Mouse (Mus musculus) spleen, adult 2 months (tissue): ENCODE results near the gene Gstm2. TPM values are rescaled to one million over a fixed set of nuclear protein-coding genes. Genes with fewer than 3 reads are reported as not detected.
"Not testable (repeated sequence)": the region's sequence is repeated elsewhere in the genome, so short reads cannot be mapped to it uniquely, and the experiment has no call there.

Source experiments
- DNase-seq, 2 experiments: peaks; one replicate each; pipeline versions ENCODE4 v3.0.0 to v3.0.0-alpha.2; 2012 to 2021; ENCODE audit warnings: low spot score in 2 of 2, low read depth in 1 of 2
- H3K27ac ChIP-seq: fragments of 200-500 bp; 2 replicates; pipeline ENCODE4 v1.5.1; 2012; ENCODE audit warnings: low read length, inconsistent platforms; ENCODE audit not compliant: insufficient read depth
- H3K27me3 ChIP-seq: fragments of 200-500 bp; 2 replicates; pipeline ENCODE4 v1.6.1; 2012; ENCODE audit warnings: mild to moderate bottlenecking, moderate library complexity, low read length, inconsistent platforms; ENCODE audit not compliant: control insufficient read depth, insufficient read depth
- H3K36me3 ChIP-seq: fragments of 200-500 bp; 2 replicates; pipeline ENCODE4 v1.6.1; 2012; ENCODE audit warnings: mild to moderate bottlenecking, low read length, inconsistent platforms; ENCODE audit not compliant: control insufficient read depth, insufficient read depth
- H3K4me1 ChIP-seq: fragments of 200-500 bp; 2 replicates; pipeline ENCODE4 v1.6.1; 2011; ENCODE audit warnings: inconsistent platforms; ENCODE audit not compliant: control insufficient read depth, insufficient read depth, insufficient read length
- H3K4me3 ChIP-seq: fragments of 200-500 bp; 2 replicates; pipeline ENCODE4 v1.5.1; 2011; ENCODE audit warnings: mild to moderate bottlenecking, inconsistent platforms; ENCODE audit not compliant: insufficient read depth, insufficient read length; ENCODE audit errors: extremely low read depth
- CTCF ChIP-seq: fragments of 200-500 bp; IDR thresholded peaks from 2 replicates; pipeline ENCODE4 v1.5.1; 2011; ENCODE audit warnings: mild to moderate bottlenecking, inconsistent platforms; ENCODE audit not compliant: insufficient read depth, insufficient read length, insufficient replicate concordance; ENCODE audit errors: extremely low read depth
- POLR2A ChIP-seq: fragments of 200-500 bp; IDR thresholded peaks from 2 replicates; pipeline ENCODE4 v1.6.1; 2011; ENCODE audit warnings: low read depth, low read length, inconsistent platforms
- WGBS: fragments of 180-500 bp; shearing (Covaris S2); methylation state at CpG from one replicate; pipeline ENCODE4 v1.1.7; 2018; 5-methylcytosine and 5-hydroxymethylcytosine counted together
- polyA plus RNA-seq: library from polyadenylated mRNA; depleted of rRNA; stranded (reverse); fragments of >200 nt; gene quantifications from 2 replicates; pipeline ENCODE4 v1.2.3, GENCODE M21; 2012

Gene Gstm2
- polyA plus RNA-seq, 1 experiment = 16.9 TPM

DNA sequence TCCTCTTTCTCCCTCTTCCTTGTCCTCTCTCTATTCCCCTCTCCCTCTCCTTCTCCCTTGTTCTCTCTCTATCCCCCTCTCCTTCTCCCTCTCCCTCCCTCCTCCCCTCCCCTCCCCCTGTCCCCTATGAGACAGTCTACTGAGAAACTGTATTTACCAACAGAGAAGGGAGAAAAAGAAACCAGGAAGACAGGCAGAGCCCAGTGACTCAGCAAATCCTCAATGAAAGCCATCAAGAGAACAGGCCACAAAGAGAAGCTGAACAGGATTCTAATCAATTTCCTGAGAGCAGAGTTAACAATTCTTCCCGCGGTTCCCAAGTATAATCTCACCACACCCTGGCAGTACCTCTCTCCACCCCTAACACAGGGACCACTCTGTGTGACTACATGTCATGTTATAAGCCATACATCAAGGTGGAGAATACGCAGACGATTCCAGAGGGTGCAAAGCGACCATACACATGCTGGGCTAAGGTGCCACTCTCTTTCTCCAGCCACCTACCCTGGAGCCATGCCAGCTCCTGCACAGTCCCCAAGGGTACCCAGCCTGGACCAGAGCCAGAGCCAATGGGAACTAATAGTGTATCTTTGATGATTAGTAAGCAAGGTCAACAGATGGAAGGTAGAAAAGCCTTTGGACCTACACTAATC lies 21.5 kb downstream of the Gstm2 start:
- WGBS = 49% methylated on average over 5 of the region's 5 CpGs
- Histone ChIP-seq H3K36me3 (no peaks in the 10 kb centered on the region), H3K27me3 (no peaks in the 10 kb centered on the region), H3K4me3 (no peak overlapping the region), H3K27ac (no peak overlapping the region), H3K4me1 (no peaks in the 10 kb centered on the region)
- no peak for DNase-seq
- TF ChIP-seq CTCF (no peak), POLR2A (no peak)

DNA sequence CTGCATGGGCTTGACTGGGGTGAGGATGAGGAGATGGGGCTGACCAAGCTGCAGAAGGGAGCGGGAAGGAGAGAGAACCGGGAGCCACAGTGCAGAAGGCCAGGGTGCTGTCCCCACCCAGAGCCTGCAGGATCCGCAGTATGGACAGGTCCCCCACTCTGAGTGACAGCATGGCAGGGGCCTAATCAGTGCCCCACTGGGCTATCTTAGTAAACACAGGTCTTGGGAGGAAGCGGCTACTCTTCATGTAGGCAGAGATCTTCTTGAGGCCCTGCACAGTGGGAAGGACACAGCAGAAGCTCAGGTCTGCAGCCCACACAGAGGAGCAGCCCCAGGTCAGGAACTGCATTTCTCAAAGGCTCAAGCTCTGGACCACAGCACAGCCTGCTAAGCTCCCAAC lies 22.2 kb downstream of the Gstm2 start:
- H3K4me3 ChIP-seq = no peak overlapping the region
- H3K36me3 ChIP-seq = no peaks in the 10 kb centered on the region
- no peaks in the 10 kb centered on the region for H3K27me3 ChIP-seq
- no peak overlapping the region for H3K27ac ChIP-seq
- 73% methylated on average over 4 of the region's 4 CpGs for WGBS
- TF ChIP-seq CTCF (no peak), POLR2A (no peak)
- no peak for DNase-seq
- H3K4me1 ChIP-seq = no peaks in the 10 kb centered on the region

DNA sequence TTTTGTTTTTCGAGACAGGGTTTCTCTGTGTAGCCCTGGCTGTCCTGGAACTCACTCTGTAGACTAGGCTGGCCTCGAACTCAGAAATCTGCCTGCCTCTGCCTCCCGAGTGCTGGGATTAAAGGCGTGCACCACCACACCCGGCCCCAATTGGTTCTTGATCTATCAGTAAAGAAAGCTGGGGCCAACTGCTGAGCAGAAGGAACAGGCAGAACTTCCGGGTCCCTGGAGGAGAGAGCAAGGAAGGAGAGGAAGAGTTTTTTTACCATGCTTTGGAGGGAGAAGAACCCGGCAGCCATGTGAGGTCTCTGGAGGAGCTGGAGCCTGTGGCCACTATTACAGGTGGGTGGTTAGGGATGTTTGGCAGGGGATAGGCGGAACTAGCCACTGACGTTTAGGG lies 31.0 kb downstream of the Gstm2 start:
- WGBS = 84% methylated on average over 9 of the region's 9 CpGs
- H3K27me3 ChIP-seq, H3K27ac ChIP-seq, DNase-seq, H3K4me1 ChIP-seq, H3K4me3 ChIP-seq, H3K36me3 ChIP-seq: not testable (repeated sequence)

DNA sequence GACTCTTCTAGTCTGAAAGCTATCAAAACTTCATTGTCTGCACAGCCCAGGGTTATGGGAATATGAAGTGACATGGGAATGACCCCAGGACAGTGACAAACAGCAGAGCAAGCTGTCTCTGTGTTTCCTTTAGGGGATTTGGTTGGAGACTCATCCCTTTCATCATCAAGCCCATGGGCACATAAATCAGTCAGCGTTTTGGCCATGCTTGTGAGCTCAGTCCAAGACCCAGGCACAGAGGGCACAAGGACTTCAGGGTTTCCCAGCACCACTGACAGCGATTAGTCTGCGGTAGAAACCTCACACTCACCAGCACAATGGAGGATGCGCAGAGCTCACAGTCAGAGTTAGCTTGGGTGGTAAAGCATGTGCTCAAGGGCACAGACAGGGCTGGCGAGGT lies 32.3 kb downstream of the Gstm2 start:
- Histone ChIP-seq H3K4me1 (no peaks in the 10 kb centered on the region), H3K27ac (no peak overlapping the region), H3K27me3 (no peaks in the 10 kb centered on the region), H3K4me3 (no peak overlapping the region), H3K36me3 (no peaks in the 10 kb centered on the region)
- TF ChIP-seq POLR2A = no peak
- TF ChIP-seq CTCF = no peak
- 84% methylated on average over 5 of the region's 5 CpGs for WGBS
- no peak for DNase-seq

DNA sequence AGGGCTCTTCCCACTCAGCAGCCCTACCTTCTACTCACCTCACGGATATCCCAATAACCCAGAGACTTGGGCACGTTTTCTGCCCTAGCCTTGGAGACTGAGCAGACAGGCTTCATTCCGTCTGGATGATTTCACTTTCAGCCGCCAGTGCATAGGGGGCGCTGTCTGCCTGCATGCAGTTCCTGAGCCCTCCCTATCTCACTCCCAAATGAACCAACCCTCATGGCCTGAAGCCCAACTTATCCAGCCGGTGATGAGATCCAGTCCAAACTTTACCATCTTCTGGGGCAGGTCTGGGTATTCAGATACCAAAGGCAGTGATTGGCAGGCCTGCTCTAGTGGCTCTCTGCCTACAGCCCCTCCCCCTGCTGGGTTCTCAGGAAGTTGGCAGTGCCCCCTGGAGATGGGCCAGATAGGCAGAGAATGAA lies 32.9 kb downstream of the Gstm2 start:
- 34% methylated on average over 6 of the region's 6 CpGs for WGBS
- Histone ChIP-seq H3K27me3 (no peaks in the 10 kb centered on the region), H3K4me1 (no peaks in the 10 kb centered on the region), H3K4me3 (no peak overlapping the region), H3K27ac (no peak overlapping the region), H3K36me3 (no peaks in the 10 kb centered on the region)
- no peak for TF ChIP-seq POLR2A
- TF ChIP-seq CTCF = peak; percentile 33; the same call in 1 of the 2 replicates
- DNase-seq = peak in 1 of 2 experiments; percentile 10

DNA sequence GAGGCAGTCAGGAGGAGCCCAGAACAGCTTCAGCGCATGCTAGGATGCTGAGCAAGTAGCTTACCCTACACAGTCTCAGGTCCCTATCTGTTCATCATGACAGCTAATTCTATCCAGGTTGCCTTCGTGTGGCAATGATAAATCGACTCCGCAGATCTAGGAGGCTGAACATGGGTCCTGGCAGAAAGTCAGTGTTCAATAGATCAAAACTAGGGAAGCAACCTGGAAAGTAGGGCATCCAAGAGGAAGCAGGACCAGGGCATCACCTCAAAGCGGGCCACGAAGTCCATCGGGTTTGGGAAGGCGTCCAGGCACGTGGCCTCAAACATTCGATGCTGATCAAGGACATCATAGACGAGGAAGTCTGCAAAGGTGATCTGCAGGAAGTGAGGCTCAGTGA lies 35.7 kb downstream of the Gstm2 start:
- Histone ChIP-seq H3K27ac (no peak overlapping the region), H3K4me1 (no peaks in the 10 kb centered on the region), H3K36me3 (no peaks in the 10 kb centered on the region), H3K27me3 (no peaks in the 10 kb centered on the region), H3K4me3 (no peak overlapping the region)
- 85% methylated on average over 11 of the region's 11 CpGs for WGBS
- TF ChIP-seq CTCF (no peak), POLR2A (no peak)
- DNase-seq = no peak

DNA sequence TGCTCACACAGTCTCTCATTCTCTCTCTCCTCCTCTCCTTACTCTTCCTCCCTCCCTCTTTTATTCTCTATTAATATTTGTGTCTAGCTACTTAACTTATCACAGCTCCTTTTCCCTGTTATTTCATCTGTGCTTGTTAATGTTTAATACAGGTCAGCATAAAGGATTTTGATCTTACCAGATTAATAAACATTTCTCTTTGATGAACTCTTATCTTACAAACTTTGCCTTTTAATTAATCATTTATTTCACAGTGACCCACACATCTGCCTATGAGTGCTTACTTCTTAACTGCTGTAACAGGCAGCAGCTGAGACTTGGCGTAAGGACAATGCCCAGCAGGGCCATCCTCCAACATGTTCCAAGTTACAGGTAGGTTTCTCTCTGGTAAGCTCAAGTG lies 36.8 kb downstream of the Gstm2 start:
- not testable (repeated sequence) for H3K36me3 ChIP-seq, H3K4me1 ChIP-seq, H3K27me3 ChIP-seq, H3K4me3 ChIP-seq, DNase-seq, H3K27ac ChIP-seq
- WGBS = 85% methylated on average over 1 of the region's 1 CpGs
